7 mouse cellular contexts compared by ENCODE assay signal in genomic region chr8:88521541-88522414, GRCm38 (mm10). TPM values are rescaled to one million over a fixed set of nuclear protein-coding genes. Genes with fewer than 3 reads are reported as not detected.
DNase-seq lines count a peak whose midpoint lies in the region; ATAC-seq and TF ChIP-seq lines count a peak whose summit lies in the region.

No protein-coding gene starts in this region.

- 0 out of 2 replicates have a peak, but pooled peaks have one; percentile 18 for TF ChIP-seq POLR2A in lung, adult 2 months (IDR thresholded peaks at IDR 0.05; ENCODE audit: borderline replicate concordance, extremely low read depth, low read depth, low read length)

- TF ChIP-seq CTCF in lung, adult 2 months (IDR thresholded peaks at IDR 0.05; ENCODE audit: insufficient read depth, low read length), result no peak
- no peak for TF ChIP-seq CTCF in midbrain, postnatal 0 days (IDR thresholded peaks at IDR 0.05)

- peaks cover 11% of the 10 kb centered on the region for H3K4me1 ChIP-seq in lung, adult 2 months (ENCODE audit: control insufficient read depth, insufficient read depth, low read length)
- peaks cover 34% of the 10 kb centered on the region for H3K4me1 ChIP-seq in forebrain, embryonic 16.5 days (replicated peaks; ENCODE audit: control insufficient read depth, insufficient read depth, low read length)
- peaks cover 65% of the 10 kb centered on the region for H3K4me1 ChIP-seq in limb, embryonic 12.5 days (replicated peaks)
- 0 out of 2 replicates have a peak, but pooled peaks cover 3% of the 10 kb centered on the region for H3K4me1 ChIP-seq in midbrain, postnatal 0 days (ENCODE audit: insufficient read depth, low read length)

- H3K4me2 ChIP-seq in forebrain, embryonic 16.5 days (ENCODE audit: low read length), result peak overlapping the region; percentile 97
- H3K4me2 ChIP-seq in limb, embryonic 12.5 days, result peak overlapping the region; percentile 89
- H3K4me2 ChIP-seq in midbrain, postnatal 0 days (ENCODE audit: low read depth, low read length, poor library complexity, severe bottlenecking), result peak overlapping the region; percentile 99

- H3K27ac ChIP-seq in forebrain, embryonic 16.5 days (ENCODE audit: low read length), result peak overlapping the region; percentile 24
- H3K27ac ChIP-seq in limb, embryonic 12.5 days, result peak overlapping the region; percentile 85
- peak overlapping the region; percentile 55 for H3K27ac ChIP-seq in midbrain, postnatal 0 days (ENCODE audit: low read depth, low read length)

- peak overlapping the region; percentile 78 for H3K4me3 ChIP-seq in lung, adult 2 months (replicated peaks; ENCODE audit: extremely low read depth, low read depth, low read length)
- peak overlapping the region; percentile 75 for H3K4me3 ChIP-seq in forebrain, embryonic 16.5 days (replicated peaks; ENCODE audit: low read length)
- H3K4me3 ChIP-seq in limb, embryonic 12.5 days (replicated peaks), result peak overlapping the region; percentile 87
- H3K4me3 ChIP-seq in midbrain, postnatal 0 days (ENCODE audit: low read depth, low read length), result peak overlapping the region; percentile 76

- H3K9ac ChIP-seq in forebrain, embryonic 16.5 days (replicated peaks; ENCODE audit: low read depth, low read length), result peak overlapping the region; percentile 76
- peak overlapping the region; percentile 85 for H3K9ac ChIP-seq in limb, embryonic 12.5 days (replicated peaks)
- H3K9ac ChIP-seq in midbrain, postnatal 0 days (replicated peaks; ENCODE audit: low read length, poor library complexity, severe bottlenecking), result peak overlapping the region; percentile 66

- WGBS in lung, adult 2 months, result 1% methylated on average over 64 of the region's 65 CpGs
- WGBS in forebrain, embryonic 16.5 days, result under 1% methylated on average over 59 of the region's 65 CpGs
- under 1% methylated on average over 49 of the region's 65 CpGs for WGBS in limb, embryonic 12.5 days
- under 1% methylated on average over 55 of the region's 65 CpGs for WGBS in midbrain, postnatal 0 days

- no peaks in the 10 kb centered on the region; the same call in 1 of the 2 replicates for H3K27me3 ChIP-seq in forebrain, embryonic 16.5 days (replicated peaks; ENCODE audit: control insufficient read depth, insufficient read depth, low read length)
- H3K27me3 ChIP-seq in limb, embryonic 12.5 days, result peaks cover 17% of the 10 kb centered on the region
- H3K27me3 ChIP-seq in midbrain, postnatal 0 days (ENCODE audit: insufficient read depth, low read length), result peaks cover 3% of the 10 kb centered on the region; the same call in 1 of the 2 replicates

- H3K9me3 ChIP-seq in forebrain, embryonic 16.5 days (ENCODE audit: control insufficient read depth, low read length), result no peaks in the 10 kb centered on the region
- no peaks in the 10 kb centered on the region for H3K9me3 ChIP-seq in limb, embryonic 12.5 days
- H3K9me3 ChIP-seq in midbrain, postnatal 0 days (ENCODE audit: low read length), result no peaks in the 10 kb centered on the region

- H3K36me3 ChIP-seq in forebrain, embryonic 16.5 days (ENCODE audit: control insufficient read depth, insufficient read depth), result no peaks in the 10 kb centered on the region
- H3K36me3 ChIP-seq in limb, embryonic 12.5 days, result 0 out of 2 replicates have a peak, but pooled peaks cover 2% of the 10 kb centered on the region
- H3K36me3 ChIP-seq in midbrain, postnatal 0 days (ENCODE audit: insufficient read depth, low read length), result no peaks in the 10 kb centered on the region

- peak; percentile 50 for DNase-seq in lung, adult 2 months
- no peak for DNase-seq in lung, postnatal 14 days
- DNase-seq in cerebellum, adult 9-11 months, result peak; percentile 52
- DNase-seq in midbrain, postnatal 0 days (ENCODE audit: low spot score), result no peak
- no peak for DNase-seq in adipocyte (ENCODE audit: low spot score)

- peak; percentile 60 for ATAC-seq in forebrain, embryonic 16.5 days
- peak; percentile 6; the same call in 1 of the 2 replicates for ATAC-seq in limb, embryonic 12.5 days (ENCODE audit: insufficient number of reproducible peaks, insufficient read depth, low FRiP score, low TSS enrichment, low read depth)
- ATAC-seq in midbrain, postnatal 0 days (ENCODE audit: low FRiP score), result 0 out of 2 replicates have a peak, but pooled peaks have one; percentile 1

RNA-seq across cellular contexts. Expression of gene Nkd1, which starts 0.6 kb away (rescaled TPM):
- 143 and 171 TPM in 2 replicates for polyA plus RNA-seq in lung, adult 2 months (2012; rRNA removed)
- 28.3 and 28.5 TPM in 2 replicates for polyA plus RNA-seq in forebrain, embryonic 16.5 days (2015; fragmentation: Nextera tagmentation; extraction: Ambion mirVana)
- 64.0 and 72.1 TPM in 2 replicates for polyA plus RNA-seq in limb, embryonic 12.5 days (2016; fragmentation: Nextera tagmentation; extraction: Ambion mirVana)
- 36.9 and 48.9 TPM in 2 replicates for total RNA-seq in midbrain, postnatal 0 days (2014; rRNA removed)
- polyA plus RNA-seq in midbrain, postnatal 0 days (2015; fragmentation: Nextera tagmentation; extraction: Ambion mirVana), result 35.7 and 36.4 TPM in 2 replicates

Comparison
In these comparisons a context has a peak if more than half of its experiments do, and no peak if none do; other contexts are left out.
1. DNase-seq: peak in lung, adult 2 months (single experiment) and cerebellum, adult 9-11 months (single experiment); none in lung, postnatal 14 days (single experiment), midbrain, postnatal 0 days (single experiment) and adipocyte (single experiment).
2. ATAC-seq: peak in every context shown above with its lines; median percentile 60 in forebrain, embryonic 16.5 days; 6 in limb, embryonic 12.5 days; 1 in midbrain, postnatal 0 days.
3. H3K27ac ChIP-seq: peak in every context shown above with its lines; median percentile 85 in limb, embryonic 12.5 days; 55 in midbrain, postnatal 0 days; 24 in forebrain, embryonic 16.5 days.
4. Peak in every context shown above with its lines, with median percentiles within 50 percentile points of each other: H3K4me3 ChIP-seq, H3K4me2 ChIP-seq and H3K9ac ChIP-seq.